Mouse (Mus musculus) E14TG2a.4 (cell line): ENCODE measurements at regions not wholly inside any gene's neighbourhood (a gene's known extent, or its start where the extent isn't known, plus 50 kb on each side); places are given as distances from the start of the nearest gene placed in this dataset.

ENCODE experiments used
- H3K27me3 ChIP-seq: 2 replicates; pipeline ENCODE4 v1.6.1; 2014; ENCODE audit warnings: low read length, control low read depth; ENCODE audit not compliant: insufficient read depth
- H3K36me3 ChIP-seq: 2 replicates; pipeline ENCODE4 v1.6.1; 2014; ENCODE audit warnings: low read length, control low read depth; ENCODE audit not compliant: insufficient read depth
- H3K4me1 ChIP-seq: replicated peaks from 2 replicates; pipeline ENCODE4 v1.6.1; 2014; ENCODE audit warnings: low read depth, low read length, control low read depth
- H3K4me3 ChIP-seq: replicated peaks from 2 replicates; pipeline ENCODE4 v1.5.1; 2014; ENCODE audit warnings: mild to moderate bottlenecking, low read length
- H3K9me3 ChIP-seq: 2 replicates; pipeline ENCODE4 v1.6.1; 2014; ENCODE audit warnings: low read length, control low read depth
- CTCF ChIP-seq: conservative IDR thresholded peaks from 2 replicates; pipeline ENCODE4 v1.5.1; 2014; ENCODE audit warnings: low read length
- NANOG ChIP-seq: IDR thresholded peaks from 2 replicates; pipeline ENCODE4 v1.6.1; 2014; ENCODE audit warnings: borderline replicate concordance, low read length, mixed read lengths
- POU5F1 ChIP-seq: IDR thresholded peaks from 2 replicates; pipeline ENCODE4 v1.6.1; 2014; ENCODE audit warnings: low read length, borderline replicate concordance

- Histone ChIP-seq H3K9me3 (no peaks in the 10 kb centered on the region), H3K4me3 (no peak overlapping the region), H3K36me3 (no peaks in the 10 kb centered on the region), H3K4me1 (peaks cover 53% of the 10 kb centered on the region), H3K27me3 (no peaks in the 10 kb centered on the region)
- TF ChIP-seq POU5F1 (no peak), CTCF (no peak), NANOG (no peak)
Observed at GRCm38 (mm10) chr13:28693078-28693477, 260.4 kb downstream of the Sox4 start.

GRCm38 (mm10) chr13:28692587-28692986 is 260.9 kb downstream of the Sox4 start:
- H3K4me3 ChIP-seq = no peak overlapping the region
- no peaks in the 10 kb centered on the region for H3K27me3 ChIP-seq
- TF ChIP-seq POU5F1 (no peak), CTCF (no peak), NANOG (no peak)
- no peaks in the 10 kb centered on the region for H3K9me3 ChIP-seq
- H3K36me3 ChIP-seq = no peaks in the 10 kb centered on the region
- peaks cover 48% of the 10 kb centered on the region for H3K4me1 ChIP-seq

GRCm38 (mm10) chr13:28690511-28691160 is 262.9 kb downstream of the Sox4 start:
- H3K4me3 ChIP-seq = no peak overlapping the region
- no peaks in the 10 kb centered on the region for H3K9me3 ChIP-seq
- TF ChIP-seq CTCF = no peak
- no peak for TF ChIP-seq NANOG
- TF ChIP-seq POU5F1 = no peak
- peaks cover 40% of the 10 kb centered on the region for H3K4me1 ChIP-seq
- no peaks in the 10 kb centered on the region for H3K36me3 ChIP-seq
- no peaks in the 10 kb centered on the region for H3K27me3 ChIP-seq

GRCm38 (mm10) chr13:28687838-28688237 is 265.7 kb downstream of the Sox4 start:
- Histone ChIP-seq H3K4me3 (no peak overlapping the region), H3K27me3 (no peaks in the 10 kb centered on the region), H3K36me3 (no peaks in the 10 kb centered on the region), H3K9me3 (no peaks in the 10 kb centered on the region), H3K4me1 (peaks cover 15% of the 10 kb centered on the region)
- no peak for TF ChIP-seq POU5F1
- no peak for TF ChIP-seq CTCF
- no peak for TF ChIP-seq NANOG

GRCm38 (mm10) chr13:28684311-28684710 is 269.2 kb downstream of the Sox4 start:
- Histone ChIP-seq H3K27me3 (no peaks in the 10 kb centered on the region), H3K4me1 (peaks cover 14% of the 10 kb centered on the region), H3K36me3 (no peaks in the 10 kb centered on the region), H3K9me3 (no peaks in the 10 kb centered on the region), H3K4me3 (no peak overlapping the region)
- TF ChIP-seq NANOG (no peak), CTCF (no peak), POU5F1 (no peak)

- Histone ChIP-seq H3K4me3 (no peak overlapping the region), H3K4me1 (peaks cover 17% of the 10 kb centered on the region), H3K36me3 (no peaks in the 10 kb centered on the region), H3K27me3 (no peaks in the 10 kb centered on the region), H3K9me3 (no peaks in the 10 kb centered on the region)
- TF ChIP-seq POU5F1 (no peak), NANOG (no peak), CTCF (no peak)
Observed at GRCm38 (mm10) chr13:28680266-28680665, 273.2 kb downstream of the Sox4 start.

GRCm38 (mm10) chr13:28673622-28674021 is 279.9 kb downstream of the Sox4 start:
- Histone ChIP-seq H3K36me3 (no peaks in the 10 kb centered on the region), H3K27me3 (no peaks in the 10 kb centered on the region), H3K4me3 (no peak overlapping the region), H3K4me1 (peaks cover 4% of the 10 kb centered on the region; the same call in 1 of the 2 replicates), H3K9me3 (no peaks in the 10 kb centered on the region)
- no peak for TF ChIP-seq POU5F1

GRCm38 (mm10) chr13:28671543-28671942 is 282.0 kb downstream of the Sox4 start:
- H3K36me3 ChIP-seq = no peaks in the 10 kb centered on the region
- peaks cover 4% of the 10 kb centered on the region; the same call in 1 of the 2 replicates for H3K4me1 ChIP-seq
- H3K9me3 ChIP-seq = no peaks in the 10 kb centered on the region
- no peaks in the 10 kb centered on the region for H3K27me3 ChIP-seq
- no peak overlapping the region for H3K4me3 ChIP-seq
- TF ChIP-seq NANOG (no peak), POU5F1 (no peak), CTCF (no peak)

GRCm38 (mm10) chr13:28669832-28670585 is 283.5 kb downstream of the Sox4 start:
- H3K36me3 ChIP-seq = no peaks in the 10 kb centered on the region
- H3K4me3 ChIP-seq = no peak overlapping the region
- no peak for TF ChIP-seq CTCF
- no peaks in the 10 kb centered on the region for H3K9me3 ChIP-seq
- H3K4me1 ChIP-seq = no peaks in the 10 kb centered on the region
- H3K27me3 ChIP-seq = no peaks in the 10 kb centered on the region

- no peaks in the 10 kb centered on the region for H3K27me3 ChIP-seq
- TF ChIP-seq POU5F1 (no peak), NANOG (no peak), CTCF (no peak)
- H3K4me1 ChIP-seq = peaks cover 15% of the 10 kb centered on the region
Observed at GRCm38 (mm10) chr13:28666832-28667231, 286.7 kb downstream of the Sox4 start.

More at GRCm38 (mm10) chr13:28666832-28667231, 286.7 kb downstream of the Sox4 start:
- no peaks in the 10 kb centered on the region for H3K9me3 ChIP-seq
- no peaks in the 10 kb centered on the region for H3K36me3 ChIP-seq
- H3K4me3 ChIP-seq = no peak overlapping the region
